Mouse (Mus musculus): ENCODE results near the gene Smndc1. TPM values are rescaled to one million over a fixed set of nuclear protein-coding genes. Genes with fewer than 3 reads are reported as not detected.

Smndc1 gene
- polyA plus RNA-seq, 1 experiment: 26.1 TPM

- H3K4me3 ChIP-seq (replicated peaks; ENCODE audit: insufficient read depth, low read depth, low read length): no peak overlapping the region
- DNase-seq: peak; percentile 33 to 51
- peak overlapping the region; percentile 94 for H3K27ac ChIP-seq (ENCODE audit: insufficient read depth, low read length)
- H3K27me3 ChIP-seq (ENCODE audit: control insufficient read depth, insufficient read depth, low read length): no peaks in the 10 kb centered on the region
- 15% methylated on average over 7 of the region's 7 CpGs for WGBS
- no peak for TF ChIP-seq POLR2A (IDR thresholded peaks at IDR 0.05; ENCODE audit: borderline replicate concordance, insufficient read depth, low read length)
- TF ChIP-seq CTCF (IDR thresholded peaks at IDR 0.05; ENCODE audit: borderline replicate concordance, insufficient read depth, low read depth, low read length): no peak
- peaks cover 29% of the 10 kb centered on the region for H3K4me1 ChIP-seq (ENCODE audit: control insufficient read depth, insufficient read depth, low read length)
Observed at GRCm38 (mm10) chr19:53354271-53355000, 35.9 kb downstream of the Smndc1 start.

- Histone ChIP-seq H3K27ac (ENCODE audit: insufficient read depth, low read length) (peak overlapping the region; percentile 60; the same call in 1 of the 2 replicates), H3K27me3 (ENCODE audit: control insufficient read depth, insufficient read depth, low read length) (no peaks in the 10 kb centered on the region), H3K4me1 (ENCODE audit: control insufficient read depth, insufficient read depth, low read length) (peaks cover 24% of the 10 kb centered on the region), H3K4me3 (replicated peaks; ENCODE audit: insufficient read depth, low read depth, low read length) (no peak overlapping the region)
- TF ChIP-seq POLR2A (IDR thresholded peaks at IDR 0.05; ENCODE audit: borderline replicate concordance, insufficient read depth, low read length) (no peak), CTCF (IDR thresholded peaks at IDR 0.05; ENCODE audit: borderline replicate concordance, insufficient read depth, low read depth, low read length) (no peak)
- WGBS: 43% methylated on average over 7 of the region's 7 CpGs
- no peak for DNase-seq
Observed at GRCm38 (mm10) chr19:53353864-53354263, 36.5 kb downstream of the Smndc1 start.

- Histone ChIP-seq H3K27me3 (ENCODE audit: control insufficient read depth, insufficient read depth, low read length) (no peaks in the 10 kb centered on the region), H3K27ac (ENCODE audit: insufficient read depth, low read length) (no peak overlapping the region), H3K4me1 (ENCODE audit: control insufficient read depth, insufficient read depth, low read length) (peaks cover 19% of the 10 kb centered on the region), H3K4me3 (replicated peaks; ENCODE audit: insufficient read depth, low read depth, low read length) (no peak overlapping the region)
- DNase-seq: no peak
- no peak for TF ChIP-seq CTCF (IDR thresholded peaks at IDR 0.05; ENCODE audit: borderline replicate concordance, insufficient read depth, low read depth, low read length)
- no peak for TF ChIP-seq POLR2A (IDR thresholded peaks at IDR 0.05; ENCODE audit: borderline replicate concordance, insufficient read depth, low read length)
- WGBS: 61% methylated on average over 14 of the region's 14 CpGs
Observed at GRCm38 (mm10) chr19:53345766-53346165, 44.6 kb downstream of the Smndc1 start.

GRCm38 (mm10) chr19:53344062-53344461 is 46.3 kb downstream of the Smndc1 start:
- WGBS: 77% methylated on average over 16 of the region's 16 CpGs
- Histone ChIP-seq H3K27me3 (ENCODE audit: control insufficient read depth, insufficient read depth, low read length) (no peaks in the 10 kb centered on the region), H3K4me3 (replicated peaks; ENCODE audit: insufficient read depth, low read depth, low read length) (no peak overlapping the region), H3K27ac (ENCODE audit: insufficient read depth, low read length) (0 out of 2 replicates have a peak overlapping the region, but pooled peaks have one; percentile 36), H3K4me1 (ENCODE audit: control insufficient read depth, insufficient read depth, low read length) (peaks cover 19% of the 10 kb centered on the region)
- DNase-seq: no peak
- TF ChIP-seq POLR2A (IDR thresholded peaks at IDR 0.05; ENCODE audit: borderline replicate concordance, insufficient read depth, low read length) (no peak), CTCF (IDR thresholded peaks at IDR 0.05; ENCODE audit: borderline replicate concordance, insufficient read depth, low read depth, low read length) (no peak)

- WGBS: 31% methylated on average over 13 of the region's 13 CpGs
Observed at GRCm38 (mm10) chr19:53343174-53343881, 47.0 kb downstream of the Smndc1 start.

GRCm38 (mm10) chr19:53340423-53340822 is 50.0 kb downstream of the Smndc1 start:
- Histone ChIP-seq H3K27ac (ENCODE audit: insufficient read depth, low read length) (no peak overlapping the region), H3K4me3 (replicated peaks; ENCODE audit: insufficient read depth, low read depth, low read length) (no peak overlapping the region), H3K4me1 (ENCODE audit: control insufficient read depth, insufficient read depth, low read length) (peaks cover 17% of the 10 kb centered on the region), H3K27me3 (ENCODE audit: control insufficient read depth, insufficient read depth, low read length) (no peaks in the 10 kb centered on the region)
- no peak for DNase-seq
- TF ChIP-seq CTCF (IDR thresholded peaks at IDR 0.05; ENCODE audit: borderline replicate concordance, insufficient read depth, low read depth, low read length): no peak
- TF ChIP-seq POLR2A (IDR thresholded peaks at IDR 0.05; ENCODE audit: borderline replicate concordance, insufficient read depth, low read length): no peak
- 37% methylated on average over 6 of the region's 6 CpGs for WGBS

More at GRCm38 (mm10) chr19:53343174-53343881, 47.0 kb downstream of the Smndc1 start:
- no peak for DNase-seq
- 0 out of 2 replicates have a peak overlapping the region, but pooled peaks have one; percentile 36 for H3K27ac ChIP-seq (ENCODE audit: insufficient read depth, low read length)
- H3K4me3 ChIP-seq (replicated peaks; ENCODE audit: insufficient read depth, low read depth, low read length): no peak overlapping the region
- H3K27me3 ChIP-seq (ENCODE audit: control insufficient read depth, insufficient read depth, low read length): no peaks in the 10 kb centered on the region
- peaks cover 19% of the 10 kb centered on the region for H3K4me1 ChIP-seq (ENCODE audit: control insufficient read depth, insufficient read depth, low read length)
- TF ChIP-seq POLR2A (IDR thresholded peaks at IDR 0.05; ENCODE audit: borderline replicate concordance, insufficient read depth, low read length) (no peak), CTCF (IDR thresholded peaks at IDR 0.05; ENCODE audit: borderline replicate concordance, insufficient read depth, low read depth, low read length) (peak; percentile 27; the same call in 1 of the 2 replicates)

- no peak overlapping the region for H3K4me3 ChIP-seq (replicated peaks; ENCODE audit: insufficient read depth, low read depth, low read length)
- 64% methylated on average over 9 of the region's 9 CpGs for WGBS
- no peaks in the 10 kb centered on the region for H3K27me3 ChIP-seq (ENCODE audit: control insufficient read depth, insufficient read depth, low read length)
- DNase-seq: no peak
- peaks cover 8% of the 10 kb centered on the region for H3K4me1 ChIP-seq (ENCODE audit: control insufficient read depth, insufficient read depth, low read length)
- no peak overlapping the region for H3K27ac ChIP-seq (ENCODE audit: insufficient read depth, low read length)
- TF ChIP-seq POLR2A (IDR thresholded peaks at IDR 0.05; ENCODE audit: borderline replicate concordance, insufficient read depth, low read length): no peak
- TF ChIP-seq CTCF (IDR thresholded peaks at IDR 0.05; ENCODE audit: borderline replicate concordance, insufficient read depth, low read depth, low read length): no peak
Observed at GRCm38 (mm10) chr19:53335241-53335640, 55.1 kb downstream of the Smndc1 start.

Measured in cerebellum, adult 2 months (tissue).